Mouse (Mus musculus) MEL (cell line): ENCODE results near the gene Cic. TPM values are rescaled to one million over a fixed set of nuclear protein-coding genes. Genes with fewer than 3 reads are reported as not detected.

Source experiments
- DNase-seq: peaks from one replicate; pipeline ENCODE4 v3.0.0; 2011; ENCODE audit warnings: low read depth, low spot score
- H3K27ac ChIP-seq: 2 replicates; pipeline ENCODE4 v1.5.1; 2012; ENCODE audit warnings: low read depth, mild to moderate bottlenecking, control low read depth, low read length, moderate library complexity; ENCODE audit not compliant: control insufficient read depth
- H3K27me3 ChIP-seq, 2 experiments: fragments of 150-350 bp in 1 of 2; sonication (generic) in 1 of 2; 2 replicates each; pipeline ENCODE4 v1.6.1; 2012; ENCODE audit warnings: low read length in 2 of 2, mild to moderate bottlenecking in 2 of 2, improper control_type of control experiment in 1 of 2, moderate library complexity in 1 of 2; ENCODE audit not compliant: insufficient read depth in 2 of 2, control insufficient read depth in 1 of 2
- H3K36me3 ChIP-seq, 2 experiments: 2 replicates each; pipeline ENCODE4 v1.6.1; 2012 to 2014; ENCODE audit warnings: low read length in 2 of 2, improper control_type of control experiment in 1 of 2, inconsistent platforms in 1 of 2, mild to moderate bottlenecking in 1 of 2; ENCODE audit not compliant: insufficient read depth in 2 of 2, control insufficient read depth in 1 of 2
- H3K4me1 ChIP-seq, 2 experiments: fragments of 150-350 bp in 1 of 2; sonication (generic) in 1 of 2; 2 replicates each; pipeline ENCODE4 v1.6.1; 2012; ENCODE audit warnings: low read length in 2 of 2, improper control_type of control experiment in 1 of 2, mild to moderate bottlenecking in 1 of 2; ENCODE audit not compliant: insufficient read depth in 2 of 2, control insufficient read depth in 1 of 2
- H3K4me3 ChIP-seq, 2 experiments: fragments of 150-350 bp in 1 of 2; sonication (generic) in 1 of 2; 2 replicates each; pipeline ENCODE4 v1.5.1; 2012; ENCODE audit warnings: low read depth in 2 of 2, low read length in 2 of 2, mild to moderate bottlenecking in 2 of 2, moderate library complexity in 2 of 2, control low read depth in 1 of 2, improper control_type of control experiment in 1 of 2; ENCODE audit not compliant: control insufficient read depth in 1 of 2, insufficient read depth in 1 of 2
- H3K79me2 ChIP-seq: 2 replicates; pipeline ENCODE4 v1.6.1; 2012; ENCODE audit warnings: mild to moderate bottlenecking, low read length, moderate library complexity; ENCODE audit not compliant: control insufficient read depth, poor library complexity, insufficient read depth
- H3K9ac ChIP-seq: 2 replicates; pipeline ENCODE4 v1.6.1; 2012; ENCODE audit warnings: low read depth, mild to moderate bottlenecking, control low read depth, low read length, moderate library complexity; ENCODE audit not compliant: control insufficient read depth, poor library complexity, severe bottlenecking
- H3K9me3 ChIP-seq: fragments of 150-350 bp; sonication (generic); replicated peaks from 2 replicates; pipeline ENCODE4 v1.6.1; 2012; ENCODE audit warnings: mild to moderate bottlenecking, low read length, improper control_type of control experiment, moderate library complexity; ENCODE audit not compliant: insufficient read depth
- CHD1 ChIP-seq: IDR thresholded peaks from 2 replicates; pipeline ENCODE4 v1.6.1; 2012; ENCODE audit warnings: low read depth, mild to moderate bottlenecking, inconsistent platforms, low read length, improper control_type of control experiment
- E2F4 ChIP-seq: IDR thresholded peaks from 2 replicates; pipeline ENCODE4 v1.6.1; 2011; ENCODE audit warnings: low read depth, low read length, improper control_type of control experiment, borderline replicate concordance
- EP300 ChIP-seq, 2 experiments: IDR thresholded peaks; 2 replicates each; pipeline ENCODE4 v1.6.1; 2011; ENCODE audit warnings: improper control_type of control experiment in 2 of 2, low read length in 2 of 2, low read depth in 1 of 2, mild to moderate bottlenecking in 1 of 2
- GABPA ChIP-seq: IDR thresholded peaks from 2 replicates; pipeline ENCODE4 v1.6.1; 2012; ENCODE audit warnings: low read depth, mild to moderate bottlenecking, inconsistent platforms, low read length, improper control_type of control experiment, moderate library complexity
- JUND ChIP-seq: IDR thresholded peaks from 2 replicates; pipeline ENCODE4 v1.6.1; 2011; ENCODE audit warnings: low read depth, mild to moderate bottlenecking, improper control_type of control experiment, low read length
- MAFK ChIP-seq: IDR thresholded peaks from 2 replicates; pipeline ENCODE4 v1.6.1; 2011; ENCODE audit warnings: low read depth, mild to moderate bottlenecking, low read length, improper control_type of control experiment, borderline replicate concordance
- NELFE ChIP-seq: IDR thresholded peaks from 2 replicates; pipeline ENCODE4 v1.6.1; 2011; ENCODE audit warnings: low read depth, low read length, improper control_type of control experiment
- POLR2AphosphoS2 ChIP-seq: IDR thresholded peaks from 2 replicates; pipeline ENCODE4 v1.6.1; 2011; ENCODE audit warnings: low read length, improper control_type of control experiment
- POLR2AphosphoS5 ChIP-seq: IDR thresholded peaks from 2 replicates; pipeline ENCODE4 v1.6.1; 2012; ENCODE audit warnings: low read depth, borderline replicate concordance, mild to moderate bottlenecking, inconsistent platforms, low read length, moderate library complexity, mixed read lengths
- RCOR1 ChIP-seq: IDR thresholded peaks from 2 replicates; pipeline ENCODE4 v1.6.1; 2012; ENCODE audit warnings: low read depth, mild to moderate bottlenecking, inconsistent platforms, low read length, improper control_type of control experiment
- SMC3 ChIP-seq: IDR thresholded peaks from 2 replicates; pipeline ENCODE4 v1.6.1; 2011; ENCODE audit warnings: low read depth, low read length, improper control_type of control experiment
- TAL1 ChIP-seq: IDR thresholded peaks from 2 replicates; pipeline ENCODE4 v1.6.1; 2012; ENCODE audit warnings: mild to moderate bottlenecking, inconsistent platforms, low read length, moderate library complexity, mixed read lengths
- ZC3H11A ChIP-seq: IDR thresholded peaks from 2 replicates; pipeline ENCODE4 v1.6.1; 2012; ENCODE audit warnings: low read depth, mild to moderate bottlenecking, inconsistent platforms, low read length, improper control_type of control experiment
- ZKSCAN1 ChIP-seq: IDR thresholded peaks from 2 replicates; pipeline ENCODE4 v1.6.1; 2012; ENCODE audit warnings: low read depth, mild to moderate bottlenecking, inconsistent platforms, low read length, improper control_type of control experiment, moderate library complexity
- ZMIZ1 ChIP-seq: IDR thresholded peaks from 2 replicates; pipeline ENCODE4 v1.6.1; 2012; ENCODE audit warnings: low read depth, mild to moderate bottlenecking, inconsistent platforms, low read length, improper control_type of control experiment, moderate library complexity
- polyA plus RNA-seq, 2 experiments: library from polyadenylated mRNA; stranded (reverse) in 1 of 2; unstranded in 1 of 2; fragments of >175 nt in 1 of 2; fragments of >200 nt in 1 of 2; gene quantifications; 2 replicates each; pipeline versions ENCODE4 v1.2.1 to v1.2.4; 2012; ENCODE audit warnings: low replicate concordance in 2 of 2, low read depth in 1 of 2; ENCODE audit not compliant: insufficient read length in 2 of 2, insufficient read depth in 1 of 2, missing spikeins in 1 of 2
- total RNA-seq: library from RNA; depleted of rRNA; stranded (reverse); fragments of 300-350 nt; gene quantifications from 2 replicates; pipeline ENCODE4 v1.2.3, GENCODE M21; 2012

Gene Cic
- total and polyA plus RNA-seq, 3 experiments, result 56.6 to 157 (median 157) TPM

- Histone ChIP-seq H3K4me3 (no peak overlapping the region), H3K27ac (no peak overlapping the region)
Measured at GRCm38 (mm10) chr7:25271651-25272444, 4.3 kb downstream of the Cic start.

GRCm38 (mm10) chr7:25272445-25273258 is 5.1 kb downstream of the Cic start:
- Histone ChIP-seq H3K79me2 (peaks cover 37% of the 10 kb centered on the region), H3K27me3 (no peaks in the 10 kb centered on the region), H3K27ac (peak overlapping the region; percentile 94)
- TF ChIP-seq POLR2AphosphoS5 (0 out of 2 replicates have a peak, but pooled peaks have one; percentile 6), RCOR1 (no peak)
- TF ChIP-seq, all 39 proteins: peak for 1
- Histone ChIP-seq H3K9me3 (no peaks in the 10 kb centered on the region), H3K4me1 (peaks cover 25 to 62% of the 10 kb centered on the region in 2 experiments), H3K9ac (peak overlapping the region; percentile 54), H3K4me3 (peak overlapping the region in 1 of 2 experiments; percentile 0; a peak in 1 of 4 replicates), H3K36me3 (peaks cover 0 to 51% of the 10 kb centered on the region in 2 experiments; a peak in 2 of 4 replicates)
- no peak for DNase-seq

More at GRCm38 (mm10) chr7:25271651-25272444, 4.3 kb downstream of the Cic start:
- H3K36me3 ChIP-seq, result peaks cover 0 to 46% of the 10 kb centered on the region in 2 experiments; a peak in 2 of 4 replicates
- H3K9me3 ChIP-seq, result no peaks in the 10 kb centered on the region
- no peaks in the 10 kb centered on the region for H3K27me3 ChIP-seq
- peaks cover 37% of the 10 kb centered on the region for H3K79me2 ChIP-seq
- no peak overlapping the region for H3K9ac ChIP-seq
- TF ChIP-seq TAL1, result no peak
- TF ChIP-seq SMC3, result no peak
- no peak for TF ChIP-seq ZKSCAN1
- no peak for TF ChIP-seq GABPA
- TF ChIP-seq MAFK, result no peak
- no peak for TF ChIP-seq E2F4
- no peak for TF ChIP-seq EP300 (IDR thresholded peaks at IDR 0.05; ENCODE audit: low read depth in 1 of 2, low read length in 2 of 2)
- TF ChIP-seq NELFE, result no peak
- no peak for TF ChIP-seq JUND
- no peak for TF ChIP-seq CHD1
- no peak for TF ChIP-seq ZC3H11A
- no peak for TF ChIP-seq ZMIZ1
- no peak for TF ChIP-seq POLR2AphosphoS2
- no peak for DNase-seq
- H3K4me1 ChIP-seq, result peaks cover 18 to 57% of the 10 kb centered on the region in 2 experiments
